Mouse (Mus musculus) heart, adult 2 months (tissue): ENCODE data around the gene Rcor3. TPM values are rescaled to one million over a fixed set of nuclear protein-coding genes. Genes with fewer than 3 reads are reported as not detected.

ENCODE experiments used
- DNase-seq, 2 experiments: peaks; one replicate each; pipeline ENCODE4 v3.0.0; 2021
- H3K27ac ChIP-seq: fragments of 200-600 bp; 2 replicates; pipeline ENCODE4 v1.8.1; 2022
- H3K27me3 ChIP-seq: fragments of 200-500 bp; 2 replicates; pipeline ENCODE4 v1.6.1; 2012; ENCODE audit warnings: mild to moderate bottlenecking, low read length, inconsistent platforms, mixed read lengths; ENCODE audit not compliant: control insufficient read depth, insufficient read depth
- H3K36me3 ChIP-seq: fragments of 200-500 bp; 2 replicates; pipeline ENCODE4 v1.6.1; 2012; ENCODE audit warnings: low read length, inconsistent platforms; ENCODE audit not compliant: control insufficient read depth, insufficient read depth
- H3K4me1 ChIP-seq: fragments of 200-500 bp; 2 replicates; pipeline ENCODE4 v1.6.1; 2011; ENCODE audit warnings: low read length; ENCODE audit not compliant: control insufficient read depth, insufficient read depth
- H3K4me3 ChIP-seq: fragments of 200-600 bp; 2 replicates; pipeline ENCODE4 v1.8.1; 2022
- H3K79me2 ChIP-seq: fragments of 200-500 bp; replicated peaks from 2 replicates; pipeline ENCODE4 v1.6.1; 2012; ENCODE audit warnings: mild to moderate bottlenecking, inconsistent platforms, low read length, moderate library complexity, mixed read lengths; ENCODE audit not compliant: control insufficient read depth, insufficient read depth
- H3K9ac ChIP-seq: fragments of 200-500 bp; 2 replicates; pipeline ENCODE4 v1.6.1; 2012; ENCODE audit warnings: low read depth, mild to moderate bottlenecking, control low read depth, inconsistent platforms, low read length, mixed read lengths
- CTCF ChIP-seq: fragments of 200-600 bp; IDR thresholded peaks from 2 replicates; pipeline ENCODE4 v1.8.1; 2022; ENCODE audit warnings: antibody characterized with exemption, mild to moderate bottlenecking, moderate library complexity
- EP300 ChIP-seq: fragments of 200-500 bp; IDR thresholded peaks from 2 replicates; pipeline ENCODE4 v1.6.1; 2011; ENCODE audit warnings: low read depth, low read length, control low read depth; ENCODE audit not compliant: insufficient read depth
- POLR2A ChIP-seq: fragments of 200-500 bp; IDR thresholded peaks from 2 replicates; pipeline ENCODE4 v1.6.1; 2011; ENCODE audit warnings: mild to moderate bottlenecking, low read depth, low read length, control low read depth; ENCODE audit not compliant: insufficient read depth
- WGBS: fragments of 180-500 bp; shearing (Covaris S2); methylation state at CpG from one replicate; pipeline ENCODE4 v1.1.7; 2018; 5-methylcytosine and 5-hydroxymethylcytosine counted together
- intact Hi-C: fragments of 180-260 bp; cut with DNase I; formaldehyde crosslinking; loops from one replicate; pipeline ENCODE4 v1.15.1; 2025
- polyA plus RNA-seq: library from polyadenylated mRNA; depleted of rRNA; stranded (reverse); fragments of >200 nt; gene quantifications from 2 replicates; pipeline ENCODE4 v1.2.3, GENCODE M21; 2012
- total RNA-seq, 2 experiments: library from RNA; stranded (reverse); gene quantifications; 2 replicates each; pipeline ENCODE4 v1.2.3; 2021

The Rcor3 gene
- total and polyA plus RNA-seq, 3 experiments: 26.3 to 38.3 (median 35.0) TPM

DNA sequence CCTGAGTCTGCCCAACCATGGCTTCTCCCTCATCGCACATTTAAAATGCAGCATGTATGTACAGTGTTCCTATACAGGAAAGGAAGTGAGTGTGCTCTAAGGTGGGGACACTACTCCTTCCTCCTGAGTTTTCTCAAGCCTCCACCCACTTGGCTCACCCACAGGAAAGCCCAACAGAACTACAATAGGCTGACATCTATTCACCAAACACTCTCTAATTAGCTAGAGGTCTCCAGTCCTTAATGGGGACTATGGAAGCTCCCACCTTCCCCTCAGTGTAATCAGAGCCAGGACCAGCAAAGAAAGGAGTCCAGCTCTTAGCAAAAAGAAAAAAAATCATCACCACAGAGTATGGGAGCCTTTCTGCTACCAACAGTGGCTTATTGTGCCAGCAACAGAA is 63.0 kb downstream of the Rcor3 start:
- Histone ChIP-seq H3K36me3 (peaks cover 7% of the 10 kb centered on the region; the same call in 1 of the 2 replicates), H3K79me2 (no peaks in the 10 kb centered on the region), H3K9ac (no peak overlapping the region), H3K4me1 (peaks cover 35% of the 10 kb centered on the region), H3K27ac (peak overlapping the region; percentile 66), H3K27me3 (no peaks in the 10 kb centered on the region), H3K4me3 (no peak overlapping the region)
- 35% methylated on average over 1 of the region's 1 CpGs for WGBS
- peak in 1 of 2 experiments; percentile 49 for DNase-seq
- intact Hi-C loops: no loop called here
- TF ChIP-seq EP300 (0 out of 2 replicates have a peak, but pooled peaks have one; percentile 43), CTCF (no peak), POLR2A (no peak)

GRCm38 (mm10) chr1:192072426-192072825 is 65.4 kb downstream of the Rcor3 start:
- intact Hi-C loops: no loop called here
- H3K4me1 ChIP-seq: peaks cover 23% of the 10 kb centered on the region
- H3K27me3 ChIP-seq: no peaks in the 10 kb centered on the region
- peaks cover 7% of the 10 kb centered on the region; the same call in 1 of the 2 replicates for H3K36me3 ChIP-seq
- TF ChIP-seq POLR2A (no peak), EP300 (no peak), CTCF (no peak)
- H3K27ac ChIP-seq: no peak overlapping the region
- 44% methylated on average over 1 of the region's 1 CpGs for WGBS
- H3K4me3 ChIP-seq: no peak overlapping the region
- no peak overlapping the region for H3K9ac ChIP-seq
- no peak for DNase-seq
- H3K79me2 ChIP-seq: no peaks in the 10 kb centered on the region

DNA sequence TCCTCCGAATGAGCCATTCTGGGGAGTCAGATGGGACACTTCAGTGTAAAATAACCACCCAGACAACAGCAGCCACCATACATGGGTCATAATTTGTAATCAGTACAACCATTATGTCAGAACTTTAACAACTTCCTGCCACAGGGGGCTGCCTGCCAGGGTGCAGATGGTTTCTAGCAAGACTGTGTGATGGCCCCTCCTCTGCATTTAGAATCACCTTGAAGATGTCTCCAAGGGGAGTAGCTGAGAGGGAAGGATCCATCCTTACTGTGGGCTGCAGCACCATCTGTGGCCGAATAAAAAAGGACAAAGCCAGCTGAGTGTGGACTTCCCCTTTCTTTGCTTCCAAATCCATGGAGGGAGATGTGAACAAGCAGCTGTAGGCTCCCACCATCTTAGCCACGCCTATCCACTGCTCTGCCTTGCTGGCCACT is 67.2 kb downstream of the Rcor3 start:
- no peaks in the 10 kb centered on the region for H3K79me2 ChIP-seq
- H3K4me3 ChIP-seq: no peak overlapping the region
- 42% methylated on average over 3 of the region's 3 CpGs for WGBS
- H3K4me1 ChIP-seq: peaks cover 12% of the 10 kb centered on the region
- DNase-seq: peak in 1 of 2 experiments; percentile 50
- no peak for TF ChIP-seq EP300
- peak; percentile 35 for TF ChIP-seq CTCF
- no peak for TF ChIP-seq POLR2A
- no peaks in the 10 kb centered on the region for H3K27me3 ChIP-seq
- intact Hi-C loops: loop anchor here (2.0 kb wide), 1 partner anchor 20 kb away; no protein-coding TSS in a partner anchor
- H3K27ac ChIP-seq: peak overlapping the region; percentile 4; the same call in 1 of the 2 replicates
- H3K9ac ChIP-seq: no peak overlapping the region
- H3K36me3 ChIP-seq: peaks cover 2% of the 10 kb centered on the region; the same call in 1 of the 2 replicates

- DNase-seq: peak; percentile 59 to 61
- TF ChIP-seq POLR2A (no peak), CTCF (no peak), EP300 (no peak)
- H3K79me2 ChIP-seq: no peaks in the 10 kb centered on the region
- peak overlapping the region; percentile 4; the same call in 1 of the 2 replicates for H3K27ac ChIP-seq
- 36% methylated on average over 13 of the region's 13 CpGs for whole genome bisulfite sequencing
- no peaks in the 10 kb centered on the region for H3K36me3 ChIP-seq
- 0 out of 2 replicates have a peak overlapping the region, but pooled peaks have one; percentile 7 for H3K9ac ChIP-seq
- H3K4me1 ChIP-seq: peaks cover 11% of the 10 kb centered on the region
- H3K27me3 ChIP-seq: no peaks in the 10 kb centered on the region
- intact Hi-C loops: loop anchor here (2.0 kb wide), 1 partner anchor 21 kb away; no protein-coding TSS in a partner anchor
- no peak overlapping the region for H3K4me3 ChIP-seq
Measured at GRCm38 (mm10) chr1:192069971-192070591, 67.8 kb downstream of the Rcor3 start.

DNA sequence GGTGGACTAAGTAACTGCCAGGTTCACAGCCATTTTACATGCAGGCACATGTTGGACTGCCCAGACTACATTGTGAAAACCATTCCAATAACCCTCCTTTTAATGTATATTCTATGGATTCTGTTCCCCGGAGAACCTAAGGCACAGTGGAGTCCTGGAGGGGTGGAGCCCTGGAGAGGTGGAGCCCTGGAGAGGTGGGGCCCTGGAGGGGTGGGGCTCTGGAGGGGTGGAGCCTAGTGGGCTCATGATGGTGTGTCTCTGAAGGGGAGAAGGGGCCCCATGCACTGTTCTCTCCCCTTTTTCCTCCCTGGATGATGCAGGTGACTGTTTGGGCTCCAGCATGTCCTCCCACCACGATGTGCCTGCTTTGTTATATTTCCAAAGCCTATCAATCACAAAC is 69.7 kb downstream of the Rcor3 start:
- no peak for TF ChIP-seq CTCF
- TF ChIP-seq EP300: no peak
- no peak for TF ChIP-seq POLR2A
- no peaks in the 10 kb centered on the region for H3K27me3 ChIP-seq
- peaks cover 9% of the 10 kb centered on the region for H3K4me1 ChIP-seq
- no peaks in the 10 kb centered on the region for H3K79me2 ChIP-seq
- H3K4me3 ChIP-seq: no peak overlapping the region
- no peak overlapping the region for H3K27ac ChIP-seq
- no peak for DNase-seq
- intact Hi-C loops: no loop called here
- no peaks in the 10 kb centered on the region for H3K36me3 ChIP-seq
- H3K9ac ChIP-seq: no peak overlapping the region
- WGBS: 60% methylated on average over 2 of the region's 2 CpGs

DNA sequence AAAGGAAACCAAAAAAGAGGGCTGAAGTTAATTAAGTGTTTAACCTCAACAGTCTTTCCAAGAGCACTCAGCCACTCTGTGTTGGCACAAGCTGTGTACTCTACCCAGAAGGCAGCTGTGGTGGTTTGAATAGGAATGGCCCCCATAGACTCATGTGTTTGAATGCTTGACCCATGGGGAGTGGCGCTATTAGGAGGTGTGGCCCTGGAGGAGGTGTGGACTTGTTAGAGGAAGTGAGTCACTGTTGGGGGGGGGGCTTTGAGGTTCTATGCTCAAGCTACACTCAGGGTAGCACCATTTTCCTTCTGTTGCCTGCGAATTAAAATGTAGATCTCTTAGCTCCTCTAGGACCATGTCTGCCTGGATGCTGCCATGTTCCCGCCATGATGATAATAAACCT is 70.9 kb downstream of the Rcor3 start:
- intact Hi-C loops: no loop called here
- H3K36me3 ChIP-seq: no peaks in the 10 kb centered on the region
- H3K27ac ChIP-seq: no peak overlapping the region
- 99% methylated on average over 3 of the region's 3 CpGs for WGBS
- H3K79me2 ChIP-seq: no peaks in the 10 kb centered on the region
- H3K9ac ChIP-seq: no peak overlapping the region
- no peak overlapping the region for H3K4me3 ChIP-seq
- TF ChIP-seq CTCF: no peak
- TF ChIP-seq POLR2A: no peak
- TF ChIP-seq EP300: no peak
- no peaks in the 10 kb centered on the region for H3K27me3 ChIP-seq
- peaks cover 8% of the 10 kb centered on the region for H3K4me1 ChIP-seq
- no peak for DNase-seq
